Mouse (Mus musculus): ENCODE results near the gene F830045P16Rik. TPM values are rescaled to one million over a fixed set of nuclear protein-coding genes. Genes with fewer than 3 reads are reported as not detected.
A peak's percentile ranks its signal among the peaks of the same experiment; 100 is the strongest.

Gene F830045P16Rik
- polyA plus RNA-seq, 1 experiment from 2014 or later, result not detected

GRCm38 (mm10) chr2:129569120-129569519, 32.7 kb upstream of the F830045P16Rik start:
- no peak for ATAC-seq
- H3K9ac ChIP-seq (replicated peaks), result no peak overlapping the region
- H3K9me3 ChIP-seq, result no peaks in the 10 kb centered on the region; the same call in 1 of the 2 replicates
- no peak overlapping the region for H3K27ac ChIP-seq
- no peak overlapping the region for H3K4me2 ChIP-seq (replicated peaks)
- H3K4me3 ChIP-seq (replicated peaks), result no peak overlapping the region
- H3K36me3 ChIP-seq, result no peaks in the 10 kb centered on the region
- no peaks in the 10 kb centered on the region; the same call in 1 of the 2 replicates for H3K27me3 ChIP-seq
- H3K4me1 ChIP-seq (replicated peaks), result peaks cover 15% of the 10 kb centered on the region
- 90% methylated on average over 7 of the region's 7 CpGs for WGBS

DNA sequence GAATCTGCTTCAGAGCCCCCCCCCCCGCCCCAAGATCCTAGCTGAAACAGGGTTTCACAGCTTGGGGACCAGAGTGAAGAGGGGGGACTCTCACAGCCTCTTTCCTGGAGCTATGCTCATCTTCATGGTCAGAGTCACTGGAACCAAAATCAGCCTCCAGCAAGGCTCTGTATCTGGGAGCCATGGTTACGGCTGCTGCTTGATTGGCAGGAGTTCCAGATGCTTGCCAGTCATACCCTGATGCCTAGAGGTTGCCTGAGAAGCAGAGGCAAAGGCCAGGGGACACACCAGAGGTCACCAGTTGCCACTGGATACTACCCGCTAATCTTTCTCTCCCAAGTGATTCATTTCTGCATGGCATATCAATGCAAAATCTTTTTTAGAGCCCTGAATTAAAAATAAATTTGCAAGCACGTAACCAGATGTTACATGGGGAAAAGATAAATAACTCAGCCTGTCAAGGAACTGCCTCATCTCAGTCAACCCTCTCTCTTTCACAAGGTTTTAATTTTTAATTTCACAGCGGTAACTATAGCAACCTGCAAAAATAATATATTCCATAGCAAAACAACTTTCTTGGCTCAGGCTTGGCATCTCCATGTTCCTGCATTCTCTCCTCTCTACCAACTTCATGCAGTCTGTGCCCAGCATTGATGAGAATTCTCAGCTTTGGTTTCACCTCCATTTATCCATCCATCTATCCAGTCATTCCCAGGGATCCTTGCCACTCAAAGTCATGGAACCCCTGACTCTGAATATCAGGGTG, 27.7 kb upstream of the F830045P16Rik start:
- H3K4me1 ChIP-seq (replicated peaks), result peaks cover 13% of the 10 kb centered on the region
- WGBS, result 63% methylated on average over 5 of the region's 5 CpGs
- no peak overlapping the region for H3K9ac ChIP-seq (replicated peaks)
- H3K36me3 ChIP-seq, result no peaks in the 10 kb centered on the region
- H3K9me3 ChIP-seq, result no peaks in the 10 kb centered on the region; the same call in 1 of the 2 replicates
- ATAC-seq, result peak; percentile 71; the same call in 1 of the 2 replicates
- H3K4me3 ChIP-seq (replicated peaks), result no peak overlapping the region
- H3K27me3 ChIP-seq, result no peaks in the 10 kb centered on the region
- H3K4me2 ChIP-seq (replicated peaks), result no peak overlapping the region
- H3K27ac ChIP-seq, result peak overlapping the region; percentile 4; the same call in 1 of the 2 replicates

- Histone ChIP-seq H3K4me1 (replicated peaks) (peaks cover 17% of the 10 kb centered on the region), H3K4me3 (replicated peaks) (no peak overlapping the region), H3K36me3 (no peaks in the 10 kb centered on the region), H3K4me2 (replicated peaks) (no peak overlapping the region), H3K9me3 (no peaks in the 10 kb centered on the region; the same call in 1 of the 2 replicates), H3K27ac (no peak overlapping the region), H3K27me3 (no peaks in the 10 kb centered on the region), H3K9ac (replicated peaks) (no peak overlapping the region)
- WGBS, result 79% methylated on average over 3 of the region's 3 CpGs
- ATAC-seq, result no peak
Observed at GRCm38 (mm10) chr2:129561796-129562195, 25.4 kb upstream of the F830045P16Rik start.

DNA sequence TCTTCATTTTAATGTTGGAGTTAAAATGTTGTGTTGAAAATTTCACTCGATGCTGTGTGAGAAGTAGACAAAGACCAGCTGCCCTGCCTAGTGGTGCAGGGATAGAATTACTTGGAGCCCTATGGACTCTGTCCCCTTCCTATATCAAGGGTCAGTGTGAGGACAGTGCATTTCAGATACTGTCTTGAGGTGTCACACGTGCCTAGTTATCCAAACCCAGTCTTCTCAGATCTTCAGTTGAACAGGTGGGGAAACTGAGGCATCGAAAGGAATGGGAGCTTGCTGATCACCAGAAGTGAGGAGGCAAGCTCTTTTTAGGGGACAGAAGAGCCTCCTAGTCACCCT, 22.4 kb upstream of the F830045P16Rik start:
- Histone ChIP-seq H3K27ac (no peak overlapping the region), H3K36me3 (no peaks in the 10 kb centered on the region), H3K4me1 (replicated peaks) (peaks cover 8% of the 10 kb centered on the region), H3K4me3 (replicated peaks) (no peak overlapping the region), H3K27me3 (no peaks in the 10 kb centered on the region), H3K4me2 (replicated peaks) (no peak overlapping the region), H3K9ac (replicated peaks) (no peak overlapping the region), H3K9me3 (no peaks in the 10 kb centered on the region)
- no peak for ATAC-seq
- WGBS, result 83% methylated on average over 3 of the region's 3 CpGs

- Histone ChIP-seq H3K4me1 (replicated peaks) (peaks cover 5% of the 10 kb centered on the region), H3K27me3 (no peaks in the 10 kb centered on the region), H3K4me2 (replicated peaks) (no peak overlapping the region), H3K9me3 (no peaks in the 10 kb centered on the region), H3K27ac (no peak overlapping the region), H3K4me3 (replicated peaks) (no peak overlapping the region), H3K36me3 (no peaks in the 10 kb centered on the region), H3K9ac (replicated peaks) (no peak overlapping the region)
- ATAC-seq, result no peak
- WGBS, result 60% methylated on average over 12 of the region's 12 CpGs
Observed at GRCm38 (mm10) chr2:129558008-129558874, 21.8 kb upstream of the F830045P16Rik start.

GRCm38 (mm10) chr2:129556081-129556480, 19.7 kb upstream of the F830045P16Rik start:
- H3K27ac ChIP-seq, result no peak overlapping the region
- 65% methylated on average over 6 of the region's 6 CpGs for WGBS

DNA sequence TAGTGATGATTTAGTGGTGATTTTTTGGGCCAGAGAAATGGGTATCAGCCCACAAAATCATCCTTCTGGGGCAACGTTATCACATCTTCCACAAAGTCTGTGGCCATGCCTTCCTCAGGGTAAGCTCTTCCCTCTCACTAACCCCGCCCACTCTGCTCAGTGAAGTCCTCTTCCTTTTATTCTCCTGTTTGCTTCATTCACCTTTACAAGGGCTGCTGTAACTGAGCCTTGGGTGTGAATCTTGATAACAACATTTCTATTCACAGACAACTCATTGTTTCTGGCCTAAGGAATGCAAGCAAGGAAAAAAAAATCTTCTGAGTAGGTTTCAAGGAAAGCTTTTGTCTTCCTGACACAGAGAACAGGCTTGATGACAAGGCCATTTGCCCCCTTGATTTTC, 14.4 kb upstream of the F830045P16Rik start:
- WGBS, result 60% methylated on average over 2 of the region's 2 CpGs
- H3K4me3 ChIP-seq (replicated peaks), result no peak overlapping the region
- H3K9me3 ChIP-seq, result no peaks in the 10 kb centered on the region
- no peak for ATAC-seq
- no peaks in the 10 kb centered on the region for H3K36me3 ChIP-seq
- H3K4me1 ChIP-seq (replicated peaks), result no peaks in the 10 kb centered on the region
- H3K9ac ChIP-seq (replicated peaks), result no peak overlapping the region
- H3K27ac ChIP-seq, result no peak overlapping the region
- no peaks in the 10 kb centered on the region for H3K27me3 ChIP-seq
- no peak overlapping the region for H3K4me2 ChIP-seq (replicated peaks)

More at GRCm38 (mm10) chr2:129556081-129556480, 19.7 kb upstream of the F830045P16Rik start:
- Histone ChIP-seq H3K4me1 (replicated peaks) (peaks cover 5% of the 10 kb centered on the region), H3K36me3 (no peaks in the 10 kb centered on the region), H3K9ac (replicated peaks) (no peak overlapping the region), H3K4me3 (replicated peaks) (no peak overlapping the region), H3K27me3 (no peaks in the 10 kb centered on the region), H3K4me2 (replicated peaks) (no peak overlapping the region), H3K9me3 (no peaks in the 10 kb centered on the region)
- ATAC-seq, result no peak

DNA sequence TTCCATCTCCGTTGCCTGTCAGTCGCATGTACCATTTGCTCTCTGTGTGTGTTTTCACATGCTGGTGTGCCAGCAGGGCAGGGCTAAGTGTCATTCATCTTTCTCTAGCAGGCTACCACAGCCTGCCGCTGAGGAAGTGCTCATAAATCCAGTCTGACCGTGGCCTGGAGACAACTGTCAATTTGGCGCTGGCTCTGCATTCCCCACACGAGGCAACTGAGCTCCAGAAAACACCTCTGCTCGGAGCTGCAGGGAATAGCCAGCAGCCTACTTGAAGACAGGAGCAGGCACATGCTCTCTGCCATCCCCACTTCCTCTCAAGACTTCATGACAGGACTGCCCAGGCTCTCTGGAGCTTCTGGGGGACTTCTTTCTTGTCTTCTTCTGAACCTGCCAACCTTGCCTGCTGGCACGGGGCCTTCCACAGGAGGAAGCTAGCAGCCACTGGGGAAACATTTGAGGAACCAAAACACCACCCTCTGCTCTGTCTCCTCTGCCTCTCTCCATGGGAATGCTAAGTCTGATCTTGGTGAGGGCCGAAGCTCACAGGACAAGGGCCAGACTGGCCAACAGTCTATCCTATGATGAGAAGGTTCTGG, 13.2 kb upstream of the F830045P16Rik start:
- H3K9ac ChIP-seq (replicated peaks), result no peak overlapping the region
- peaks cover 4% of the 10 kb centered on the region for H3K4me1 ChIP-seq (replicated peaks)
- 79% methylated on average over 9 of the region's 9 CpGs for WGBS
- H3K36me3 ChIP-seq, result no peaks in the 10 kb centered on the region
- H3K27ac ChIP-seq, result no peak overlapping the region
- no peaks in the 10 kb centered on the region for H3K9me3 ChIP-seq
- no peak for ATAC-seq
- H3K4me2 ChIP-seq (replicated peaks), result no peak overlapping the region
- H3K27me3 ChIP-seq, result no peaks in the 10 kb centered on the region
- no peak overlapping the region for H3K4me3 ChIP-seq (replicated peaks)

DNA sequence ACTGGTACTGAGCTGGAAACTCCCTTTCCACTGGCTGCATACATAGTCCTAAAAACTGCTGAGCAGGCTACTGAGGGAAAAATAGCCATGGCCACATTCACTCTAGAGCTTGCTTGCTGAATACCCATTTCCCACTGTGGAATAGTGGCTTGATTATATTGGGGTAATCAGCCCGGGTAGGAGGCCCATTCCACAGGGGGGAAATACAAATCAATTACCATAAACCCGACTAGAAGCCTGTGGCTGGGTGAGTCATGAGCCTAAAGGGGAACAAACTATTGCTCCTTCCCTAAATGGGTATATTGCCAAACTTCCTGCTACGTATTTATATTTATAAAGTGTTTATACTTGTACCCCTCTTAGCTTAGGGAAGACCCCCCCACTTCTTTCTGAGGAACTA, 10.4 kb upstream of the F830045P16Rik start:
- H3K9me3 ChIP-seq, result no peaks in the 10 kb centered on the region
- WGBS, result 81% methylated on average over 3 of the region's 3 CpGs

DNA sequence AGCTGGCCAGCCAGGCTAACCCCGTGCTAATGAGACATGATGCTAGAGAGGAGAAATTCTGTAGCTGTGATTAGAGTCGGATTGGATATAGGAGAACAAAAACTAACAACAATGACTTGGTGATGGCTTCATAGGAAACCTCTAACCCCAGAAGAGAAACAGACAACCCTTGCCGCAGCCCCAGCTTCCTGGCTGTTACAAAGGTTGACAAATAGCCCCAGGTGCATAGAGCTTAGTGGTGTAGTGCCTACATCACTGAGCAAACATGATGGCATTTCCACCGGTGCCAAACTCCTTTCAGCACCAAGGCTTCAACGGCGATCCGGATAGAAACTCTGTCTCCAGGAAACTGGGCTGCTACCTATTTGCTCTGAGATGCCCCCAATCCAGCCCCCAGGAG, 9.2 kb upstream of the F830045P16Rik start:
- Histone ChIP-seq H3K36me3 (no peaks in the 10 kb centered on the region), H3K4me2 (replicated peaks) (no peak overlapping the region)

More for the DNA sequence above, 10.4 kb upstream of the F830045P16Rik start:
- H3K9ac ChIP-seq (replicated peaks), result no peak overlapping the region
- H3K4me2 ChIP-seq (replicated peaks), result no peak overlapping the region
- H3K4me3 ChIP-seq (replicated peaks), result no peak overlapping the region
- H3K36me3 ChIP-seq, result no peaks in the 10 kb centered on the region
- no peak overlapping the region for H3K27ac ChIP-seq
- peaks cover 8% of the 10 kb centered on the region for H3K4me1 ChIP-seq (replicated peaks)
- ATAC-seq, result no peak
- H3K27me3 ChIP-seq, result no peaks in the 10 kb centered on the region

GRCm38 (mm10) chr2:129544919-129545318, 8.5 kb upstream of the F830045P16Rik start:
- Histone ChIP-seq H3K9me3 (no peaks in the 10 kb centered on the region), H3K4me3 (replicated peaks) (no peak overlapping the region), H3K36me3 (no peaks in the 10 kb centered on the region), H3K27ac (peak overlapping the region; percentile 41; the same call in 1 of the 2 replicates), H3K9ac (replicated peaks) (no peak overlapping the region), H3K4me2 (replicated peaks) (no peak overlapping the region), H3K4me1 (replicated peaks) (peaks cover 10% of the 10 kb centered on the region), H3K27me3 (no peaks in the 10 kb centered on the region)
- WGBS, result 64% methylated on average over 3 of the region's 3 CpGs
- no peak for ATAC-seq

More for the DNA sequence above, 9.2 kb upstream of the F830045P16Rik start:
- no peak for ATAC-seq
- 82% methylated on average over 7 of the region's 7 CpGs for WGBS
- Histone ChIP-seq H3K27ac (no peak overlapping the region), H3K9me3 (no peaks in the 10 kb centered on the region), H3K9ac (replicated peaks) (no peak overlapping the region), H3K27me3 (no peaks in the 10 kb centered on the region), H3K4me1 (replicated peaks) (peaks cover 8% of the 10 kb centered on the region), H3K4me3 (replicated peaks) (no peak overlapping the region)

GRCm38 (mm10) chr2:129544448-129544847, 8.0 kb upstream of the F830045P16Rik start:
- ATAC-seq, result peak; percentile 37
- Histone ChIP-seq H3K9me3 (no peaks in the 10 kb centered on the region), H3K36me3 (no peaks in the 10 kb centered on the region), H3K4me1 (replicated peaks) (peaks cover 12% of the 10 kb centered on the region), H3K27me3 (no peaks in the 10 kb centered on the region), H3K9ac (replicated peaks) (no peak overlapping the region), H3K4me2 (replicated peaks) (no peak overlapping the region), H3K27ac (peak overlapping the region; percentile 41; the same call in 1 of the 2 replicates), H3K4me3 (replicated peaks) (no peak overlapping the region)
- WGBS, result 12% methylated on average over 4 of the region's 4 CpGs
